Mouse (Mus musculus) heart, embryonic 16.5 days (tissue): ENCODE measurements around the gene Pdcd1lg2. TPM values are rescaled to one million over a fixed set of nuclear protein-coding genes. Genes with fewer than 3 reads are reported as not detected.

Experiments used
- ATAC-seq: fragments of 200-750 bp; cut with Nextera tagmentation; replicated peaks from 2 replicates; pipeline ENCODE4 v1.8.0; 2017; ENCODE audit warnings: moderate number of reproducible peaks; ENCODE audit not compliant: insufficient read depth, low FRiP score; ENCODE audit errors: extremely low read depth
- H3K27ac ChIP-seq: fragments of 300-500 bp; sonication (generic); 2 replicates; pipeline ENCODE4 v1.5.1; 2014; ENCODE audit warnings: mild to moderate bottlenecking, low read length, control low read depth, moderate library complexity
- H3K27me3 ChIP-seq: fragments of 300-500 bp; sonication (generic); 2 replicates; pipeline ENCODE4 v1.6.1; 2014; ENCODE audit warnings: low read length, mixed read lengths; ENCODE audit not compliant: control insufficient read depth, insufficient read depth
- H3K36me3 ChIP-seq: fragments of 300-500 bp; sonication (generic); 2 replicates; pipeline ENCODE4 v1.6.1; 2014; ENCODE audit not compliant: control insufficient read depth, insufficient read depth
- H3K4me1 ChIP-seq: fragments of 300-500 bp; sonication (generic); 2 replicates; pipeline ENCODE4 v1.6.1; 2014; ENCODE audit warnings: low read length, mixed read lengths; ENCODE audit not compliant: control insufficient read depth, insufficient read depth
- H3K4me2 ChIP-seq: fragments of 300-500 bp; sonication (generic); 2 replicates; pipeline ENCODE4 v1.6.1; 2014; ENCODE audit warnings: low read depth, mild to moderate bottlenecking, control low read depth, low read length
- H3K4me3 ChIP-seq: fragments of 300-500 bp; sonication (generic); 2 replicates; pipeline ENCODE4 v1.5.1; 2014; ENCODE audit warnings: mild to moderate bottlenecking, control low read depth, low read length
- H3K9ac ChIP-seq: fragments of 300-500 bp; sonication (generic); 2 replicates; pipeline ENCODE4 v1.6.1; 2014; ENCODE audit warnings: low read length, control low read depth
- H3K9me3 ChIP-seq: fragments of 300-500 bp; sonication (generic); replicated peaks from 2 replicates; pipeline ENCODE4 v1.6.1; 2016; ENCODE audit warnings: low read length; ENCODE audit not compliant: control insufficient read depth
- WGBS: fragments of 180-500 bp; shearing (Covaris S2); extraction: QIAGEN DNeasy Blood & Tissue Kit; methylation state at CpG from one replicate; pipeline ENCODE4 v1.1.7; 2014; 5-methylcytosine and 5-hydroxymethylcytosine counted together
- polyA plus RNA-seq: library from polyadenylated mRNA; unstranded; fragments of >200 nt; fragmentation: Nextera tagmentation; extraction: Ambion mirVana; gene quantifications from 2 replicates; pipeline ENCODE4 v1.2.1, GENCODE M21; 2015

Pdcd1lg2 gene
- polyA plus RNA-seq, result 0.26 and 0.41 TPM in 2 replicates

- no peak within 1 kb of the TSS for H3K27ac ChIP-seq
These were observed at the start of gene Pdcd1lg2 for GRCm38 (mm10) chr19:29410619-29411018. Gene Pdcd1lg2, plus strand, starts transcription at chr19:29410919.

GRCm38 (mm10) chr19:29361468-29362130 is 49.1 kb upstream of the Pdcd1lg2 start:
- H3K4me1 ChIP-seq, result peaks cover 14% of the 10 kb centered on the region
- H3K36me3 ChIP-seq, result no peaks in the 10 kb centered on the region
- H3K9ac ChIP-seq, result peak overlapping the region; percentile 75
- no peaks in the 10 kb centered on the region for H3K27me3 ChIP-seq
- no peaks in the 10 kb centered on the region for H3K9me3 ChIP-seq
- peak; percentile 99 for ATAC-seq
- H3K4me3 ChIP-seq, result peak overlapping the region; percentile 60
- no peak overlapping the region for H3K27ac ChIP-seq
- 3% methylated on average over 33 of the region's 33 CpGs for WGBS
- peak overlapping the region; percentile 71 for H3K4me2 ChIP-seq

More at GRCm38 (mm10) chr19:29410619-29411018, at the start of gene Pdcd1lg2:
- 0 out of 2 replicates have a peak, but pooled peaks cover 3% of the 10 kb centered on the region for H3K4me1 ChIP-seq
- WGBS, result 75% methylated on average over 4 of the region's 4 CpGs
- no peaks in the 10 kb centered on the region for H3K36me3 ChIP-seq
- H3K4me2 ChIP-seq, result no peak within 1 kb of the TSS
- H3K4me3 ChIP-seq, result no peak within 1 kb of the TSS
- H3K27me3 ChIP-seq, result no peaks in the 10 kb centered on the region
- no peak for ATAC-seq
- no peak within 1 kb of the TSS for H3K9ac ChIP-seq
- no peaks in the 10 kb centered on the region for H3K9me3 ChIP-seq

- peak overlapping the region; percentile 19 for H3K27ac ChIP-seq
- peaks cover 16% of the 10 kb centered on the region for H3K4me1 ChIP-seq
- peak overlapping the region; percentile 60 for H3K4me3 ChIP-seq
- H3K4me2 ChIP-seq, result peak overlapping the region; percentile 71
- peak overlapping the region; percentile 75 for H3K9ac ChIP-seq
- no peaks in the 10 kb centered on the region for H3K27me3 ChIP-seq
- H3K9me3 ChIP-seq, result no peaks in the 10 kb centered on the region
- H3K36me3 ChIP-seq, result no peaks in the 10 kb centered on the region
- 40% methylated on average over 13 of the region's 13 CpGs for WGBS
- ATAC-seq, result no peak
These were observed 48.4 kb upstream of the Pdcd1lg2 start for GRCm38 (mm10) chr19:29362173-29362930.

GRCm38 (mm10) chr19:29363557-29363956 is 47.2 kb upstream of the Pdcd1lg2 start:
- ATAC-seq, result no peak
- H3K4me2 ChIP-seq, result no peak overlapping the region
- no peaks in the 10 kb centered on the region for H3K36me3 ChIP-seq
- no peak overlapping the region for H3K27ac ChIP-seq
- H3K27me3 ChIP-seq, result no peaks in the 10 kb centered on the region
- no peaks in the 10 kb centered on the region for H3K9me3 ChIP-seq
- H3K4me3 ChIP-seq, result no peak overlapping the region
- 78% methylated on average over 7 of the region's 7 CpGs for WGBS
- peaks cover 19% of the 10 kb centered on the region for H3K4me1 ChIP-seq
- H3K9ac ChIP-seq, result no peak overlapping the region

DNA sequence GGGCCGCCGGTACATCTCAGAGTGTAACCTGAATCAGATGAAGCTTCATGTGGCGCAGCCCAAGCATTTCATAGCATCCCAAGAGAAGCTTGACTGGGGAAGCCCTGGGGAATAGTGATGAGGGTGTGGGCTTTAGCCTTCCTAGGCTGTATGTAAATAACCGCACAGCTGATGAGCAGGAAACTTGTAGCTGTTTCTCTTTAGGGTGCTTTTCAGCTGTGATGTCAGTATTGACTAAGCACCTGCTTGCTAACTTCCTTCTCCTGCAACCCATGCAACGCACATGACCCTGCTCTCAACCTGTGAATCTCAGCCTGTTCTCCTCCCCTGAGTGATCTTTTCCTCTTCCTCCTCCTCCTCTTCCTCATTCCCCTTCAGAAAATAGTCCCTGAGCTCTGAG is 46.6 kb upstream of the Pdcd1lg2 start:
- WGBS, result 73% methylated on average over 5 of the region's 5 CpGs
- Histone ChIP-seq H3K9ac (no peak overlapping the region), H3K4me3 (no peak overlapping the region), H3K36me3 (no peaks in the 10 kb centered on the region), H3K9me3 (no peaks in the 10 kb centered on the region), H3K4me2 (no peak overlapping the region), H3K4me1 (peaks cover 19% of the 10 kb centered on the region), H3K27me3 (no peaks in the 10 kb centered on the region), H3K27ac (no peak overlapping the region)
- ATAC-seq, result no peak

- H3K9me3 ChIP-seq, result no peaks in the 10 kb centered on the region
- no peak overlapping the region for H3K4me2 ChIP-seq
- no peaks in the 10 kb centered on the region for H3K36me3 ChIP-seq
- 37% methylated on average over 3 of the region's 3 CpGs for WGBS
- H3K27me3 ChIP-seq, result no peaks in the 10 kb centered on the region
- ATAC-seq, result no peak
- no peak overlapping the region for H3K4me3 ChIP-seq
- H3K9ac ChIP-seq, result no peak overlapping the region
- H3K4me1 ChIP-seq, result peaks cover 19% of the 10 kb centered on the region
- no peak overlapping the region for H3K27ac ChIP-seq
These were observed 45.6 kb upstream of the Pdcd1lg2 start for GRCm38 (mm10) chr19:29365105-29365504.

DNA sequence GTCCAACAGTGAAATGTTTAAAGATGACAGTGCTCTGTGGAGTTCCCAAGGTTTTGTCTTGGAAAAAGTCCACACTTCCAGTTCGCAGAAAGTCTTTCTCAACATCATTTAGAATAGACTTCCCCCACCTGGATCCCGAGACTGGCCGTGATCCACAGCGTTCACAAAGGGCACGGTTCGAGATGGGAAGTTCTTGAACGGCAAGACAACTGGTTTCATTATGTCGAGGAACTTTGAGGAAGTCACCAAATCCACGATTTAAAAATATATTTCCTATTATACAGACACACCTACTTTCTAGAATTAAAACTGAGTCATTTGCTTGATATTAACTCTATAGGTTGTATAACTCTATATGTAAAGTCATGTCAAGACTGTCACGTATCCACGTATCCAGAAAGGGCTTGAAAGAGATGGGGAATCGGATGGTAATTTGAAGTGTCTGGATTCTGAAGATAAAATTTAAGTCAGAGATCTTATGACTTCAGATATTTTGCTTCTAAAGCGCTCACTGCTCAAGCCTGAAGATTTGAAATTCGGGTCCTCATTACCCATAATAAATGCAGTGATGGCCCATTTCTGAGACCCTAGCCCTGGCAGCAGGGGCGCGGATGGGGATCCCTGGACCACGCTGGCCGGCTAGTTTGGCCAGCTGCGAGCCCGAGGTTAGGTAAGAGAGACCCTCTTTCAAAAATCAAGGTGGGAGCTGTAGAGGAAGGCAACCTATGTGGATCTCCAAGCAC is 44.3 kb upstream of the Pdcd1lg2 start:
- peak overlapping the region; percentile 83 for H3K4me3 ChIP-seq
- no peaks in the 10 kb centered on the region for H3K36me3 ChIP-seq
- no peak for ATAC-seq
- peak overlapping the region; percentile 73 for H3K9ac ChIP-seq
- no peaks in the 10 kb centered on the region for H3K27me3 ChIP-seq
- H3K9me3 ChIP-seq, result no peaks in the 10 kb centered on the region
- WGBS, result 47% methylated on average over 20 of the region's 20 CpGs
- H3K4me2 ChIP-seq, result peak overlapping the region; percentile 91
- peaks cover 13% of the 10 kb centered on the region for H3K4me1 ChIP-seq
- H3K27ac ChIP-seq, result peak overlapping the region; percentile 62

DNA sequence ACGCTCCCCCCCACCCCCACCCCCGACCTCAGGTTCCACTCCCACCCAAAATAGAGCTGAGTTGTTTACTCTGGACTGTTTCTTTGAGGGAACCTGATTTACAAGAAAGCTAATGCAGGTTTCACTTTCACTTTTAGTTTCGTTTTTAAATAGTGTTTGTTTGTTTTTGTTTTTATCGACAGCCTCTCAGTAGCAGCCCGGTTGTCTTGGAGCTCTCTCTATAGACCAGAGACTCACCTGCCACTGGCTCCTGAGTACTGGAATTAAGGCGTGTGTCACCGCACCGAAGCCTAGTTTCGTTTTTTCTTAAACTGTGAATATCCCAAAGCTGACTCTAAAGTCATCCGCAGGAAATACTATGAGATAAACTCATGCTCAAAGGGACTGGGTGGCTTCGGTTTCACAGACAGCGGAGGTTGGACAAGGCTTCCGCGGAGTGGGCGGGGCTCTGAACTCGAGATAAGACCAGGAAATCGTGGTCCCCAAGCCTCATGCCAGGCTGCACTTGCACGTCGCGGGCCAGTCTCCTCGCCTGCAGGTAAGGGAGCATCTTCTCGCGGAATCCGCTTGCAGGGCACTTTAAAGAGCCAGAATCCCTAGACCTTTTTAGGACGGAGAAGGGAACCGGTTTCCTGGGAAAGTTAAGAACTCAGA is 43.6 kb upstream of the Pdcd1lg2 start, which contains the start of the genes Plgrkt and Cd274:
Gene Plgrkt (minus strand): TSS at position 422 of the 654 bp plus-strand sequence.
Gene Cd274 (plus strand): TSS at position 487 of the 654 bp plus-strand sequence.
- peak; percentile 82 for ATAC-seq
- H3K27ac ChIP-seq, result peak within 1 kb of the TSS; percentile 62
- WGBS, result 2% methylated on average over 26 of the region's 26 CpGs

More for the DNA sequence above, 43.6 kb upstream of the Pdcd1lg2 start, which contains the start of the genes Plgrkt and Cd274:
- H3K36me3 ChIP-seq, result no peaks in the 10 kb centered on the region
- no peaks in the 10 kb centered on the region for H3K9me3 ChIP-seq
- peaks cover 12% of the 10 kb centered on the region for H3K4me1 ChIP-seq
- H3K4me2 ChIP-seq, result peak within 1 kb of the TSS; percentile 91
- H3K9ac ChIP-seq, result peak within 1 kb of the TSS; percentile 73
- H3K4me3 ChIP-seq, result peak within 1 kb of the TSS; percentile 83
- no peaks in the 10 kb centered on the region for H3K27me3 ChIP-seq
